Mouse (Mus musculus): ENCODE measurements around the gene Tln2. TPM values are rescaled to one million over a fixed set of nuclear protein-coding genes. Genes with fewer than 3 reads are reported as not detected.

Gene Tln2
- polyA plus RNA-seq, 1 experiment from 2014 or later = 19.3 TPM

- peaks cover 3% of the 10 kb centered on the region; the same call in 1 of the 2 replicates for H3K4me1 ChIP-seq (ENCODE audit: control insufficient read depth, insufficient read depth, low read length)
- no peaks in the 10 kb centered on the region for H3K27me3 ChIP-seq (ENCODE audit: control insufficient read depth, insufficient read depth, low read length)
- H3K36me3 ChIP-seq (ENCODE audit: control insufficient read depth, insufficient read depth, low read length) = no peaks in the 10 kb centered on the region
- no peaks in the 10 kb centered on the region for H3K9me3 ChIP-seq (ENCODE audit: control insufficient read depth, low read length)
- H3K27ac ChIP-seq (replicated peaks; ENCODE audit: low read depth, low read length) = no peak overlapping the region
- WGBS = 90% methylated on average over 1 of the region's 1 CpGs
- no peak for DNase-seq
- H3K9ac ChIP-seq (replicated peaks; ENCODE audit: low read length) = no peak overlapping the region
- H3K4me2 ChIP-seq (ENCODE audit: low read length) = no peak overlapping the region
- H3K4me3 ChIP-seq (replicated peaks; ENCODE audit: low read depth, low read length) = no peak overlapping the region
- ATAC-seq (ENCODE audit: low FRiP score, low TSS enrichment) = no peak
These were observed 57.7 kb downstream of the Tln2 start for GRCm38 (mm10) chr9:67501801-67502200.

GRCm38 (mm10) chr9:67496368-67496767 is 63.1 kb downstream of the Tln2 start:
- no peak overlapping the region for H3K9ac ChIP-seq (replicated peaks; ENCODE audit: low read length)
- H3K9me3 ChIP-seq (ENCODE audit: control insufficient read depth, low read length) = no peaks in the 10 kb centered on the region
- H3K27ac ChIP-seq (replicated peaks; ENCODE audit: low read depth, low read length) = no peak overlapping the region
- peak; percentile 70 for DNase-seq
- H3K36me3 ChIP-seq (ENCODE audit: control insufficient read depth, insufficient read depth, low read length) = no peaks in the 10 kb centered on the region
- peaks cover 11% of the 10 kb centered on the region; the same call in 1 of the 2 replicates for H3K4me1 ChIP-seq (ENCODE audit: control insufficient read depth, insufficient read depth, low read length)
- ATAC-seq (ENCODE audit: low FRiP score, low TSS enrichment) = no peak; the same call in 1 of the 2 replicates
- H3K27me3 ChIP-seq (ENCODE audit: control insufficient read depth, insufficient read depth, low read length) = no peaks in the 10 kb centered on the region
- no peak overlapping the region for H3K4me2 ChIP-seq (ENCODE audit: low read length)
- WGBS = 38% methylated on average over 2 of the region's 2 CpGs
- H3K4me3 ChIP-seq (replicated peaks; ENCODE audit: low read depth, low read length) = no peak overlapping the region

GRCm38 (mm10) chr9:67495350-67495749 is 64.2 kb downstream of the Tln2 start:
- ATAC-seq (ENCODE audit: low FRiP score, low TSS enrichment) (no peak), DNase-seq (no peak)
- Histone ChIP-seq H3K27ac (replicated peaks; ENCODE audit: low read depth, low read length) (no peak overlapping the region), H3K4me2 (ENCODE audit: low read length) (no peak overlapping the region), H3K27me3 (ENCODE audit: control insufficient read depth, insufficient read depth, low read length) (no peaks in the 10 kb centered on the region), H3K9me3 (ENCODE audit: control insufficient read depth, low read length) (no peaks in the 10 kb centered on the region), H3K4me1 (ENCODE audit: control insufficient read depth, insufficient read depth, low read length) (peaks cover 11% of the 10 kb centered on the region; the same call in 1 of the 2 replicates), H3K36me3 (ENCODE audit: control insufficient read depth, insufficient read depth, low read length) (no peaks in the 10 kb centered on the region), H3K9ac (replicated peaks; ENCODE audit: low read length) (no peak overlapping the region), H3K4me3 (replicated peaks; ENCODE audit: low read depth, low read length) (no peak overlapping the region)
- 63% methylated on average over 3 of the region's 3 CpGs for WGBS

- H3K9ac ChIP-seq (replicated peaks; ENCODE audit: low read length) = no peak overlapping the region
- H3K4me3 ChIP-seq (replicated peaks; ENCODE audit: low read depth, low read length) = no peak overlapping the region
- H3K4me2 ChIP-seq (ENCODE audit: low read length) = no peak overlapping the region
- ATAC-seq (ENCODE audit: low FRiP score, low TSS enrichment) (no peak), DNase-seq (no peak)
- H3K36me3 ChIP-seq (ENCODE audit: control insufficient read depth, insufficient read depth, low read length) = no peaks in the 10 kb centered on the region
- no peaks in the 10 kb centered on the region for H3K9me3 ChIP-seq (ENCODE audit: control insufficient read depth, low read length)
- no peaks in the 10 kb centered on the region for H3K27me3 ChIP-seq (ENCODE audit: control insufficient read depth, insufficient read depth, low read length)
- H3K27ac ChIP-seq (replicated peaks; ENCODE audit: low read depth, low read length) = no peak overlapping the region
- WGBS = 86% methylated on average over 8 of the region's 8 CpGs
- H3K4me1 ChIP-seq (ENCODE audit: control insufficient read depth, insufficient read depth, low read length) = peaks cover 11% of the 10 kb centered on the region; the same call in 1 of the 2 replicates
These were observed 65.5 kb downstream of the Tln2 start for GRCm38 (mm10) chr9:67493876-67494552.

GRCm38 (mm10) chr9:67489370-67489769 is 70.1 kb downstream of the Tln2 start:
- no peak overlapping the region for H3K4me2 ChIP-seq (ENCODE audit: low read length)
- H3K9me3 ChIP-seq (ENCODE audit: control insufficient read depth, low read length) = no peaks in the 10 kb centered on the region
- no peak overlapping the region for H3K27ac ChIP-seq (replicated peaks; ENCODE audit: low read depth, low read length)
- no peaks in the 10 kb centered on the region for H3K27me3 ChIP-seq (ENCODE audit: control insufficient read depth, insufficient read depth, low read length)
- no peak overlapping the region for H3K9ac ChIP-seq (replicated peaks; ENCODE audit: low read length)
- no peak overlapping the region for H3K4me3 ChIP-seq (replicated peaks; ENCODE audit: low read depth, low read length)
- ATAC-seq (ENCODE audit: low FRiP score, low TSS enrichment) = no peak
- H3K36me3 ChIP-seq (ENCODE audit: control insufficient read depth, insufficient read depth, low read length) = no peaks in the 10 kb centered on the region
- DNase-seq = no peak
- H3K4me1 ChIP-seq (ENCODE audit: control insufficient read depth, insufficient read depth, low read length) = no peaks in the 10 kb centered on the region
- 91% methylated on average over 3 of the region's 3 CpGs for WGBS

- no peak overlapping the region for H3K4me3 ChIP-seq (replicated peaks; ENCODE audit: low read depth, low read length)
- H3K27me3 ChIP-seq (ENCODE audit: control insufficient read depth, insufficient read depth, low read length) = no peaks in the 10 kb centered on the region
- H3K36me3 ChIP-seq (ENCODE audit: control insufficient read depth, insufficient read depth, low read length) = no peaks in the 10 kb centered on the region
- no peak overlapping the region for H3K9ac ChIP-seq (replicated peaks; ENCODE audit: low read length)
- H3K27ac ChIP-seq (replicated peaks; ENCODE audit: low read depth, low read length) = no peak overlapping the region
- WGBS = 77% methylated on average over 5 of the region's 5 CpGs
- H3K4me1 ChIP-seq (ENCODE audit: control insufficient read depth, insufficient read depth, low read length) = peaks cover 3% of the 10 kb centered on the region; the same call in 1 of the 2 replicates
- ATAC-seq (ENCODE audit: low FRiP score, low TSS enrichment) (no peak), DNase-seq (peak; percentile 15)
- H3K4me2 ChIP-seq (ENCODE audit: low read length) = no peak overlapping the region
- no peaks in the 10 kb centered on the region for H3K9me3 ChIP-seq (ENCODE audit: control insufficient read depth, low read length)
These were observed 72.9 kb downstream of the Tln2 start for GRCm38 (mm10) chr9:67486621-67487020.

GRCm38 (mm10) chr9:67485169-67486072 is 74.1 kb downstream of the Tln2 start:
- H3K36me3 ChIP-seq (ENCODE audit: control insufficient read depth, insufficient read depth, low read length) = no peaks in the 10 kb centered on the region
- DNase-seq = no peak
- H3K9me3 ChIP-seq (ENCODE audit: control insufficient read depth, low read length) = no peaks in the 10 kb centered on the region
- no peak overlapping the region for H3K4me3 ChIP-seq (replicated peaks; ENCODE audit: low read depth, low read length)
- 86% methylated on average over 15 of the region's 15 CpGs for WGBS
- peaks cover 3% of the 10 kb centered on the region; the same call in 1 of the 2 replicates for H3K4me1 ChIP-seq (ENCODE audit: control insufficient read depth, insufficient read depth, low read length)
- no peak overlapping the region for H3K27ac ChIP-seq (replicated peaks; ENCODE audit: low read depth, low read length)
- H3K27me3 ChIP-seq (ENCODE audit: control insufficient read depth, insufficient read depth, low read length) = no peaks in the 10 kb centered on the region
- no peak overlapping the region for H3K9ac ChIP-seq (replicated peaks; ENCODE audit: low read length)
- ATAC-seq (ENCODE audit: low FRiP score, low TSS enrichment) = no peak
- H3K4me2 ChIP-seq (ENCODE audit: low read length) = no peak overlapping the region

GRCm38 (mm10) chr9:67482277-67482676 is 77.2 kb downstream of the Tln2 start:
- H3K27ac ChIP-seq (replicated peaks; ENCODE audit: low read depth, low read length) = no peak overlapping the region
- H3K9me3 ChIP-seq (ENCODE audit: control insufficient read depth, low read length) = no peaks in the 10 kb centered on the region
- no peaks in the 10 kb centered on the region for H3K27me3 ChIP-seq (ENCODE audit: control insufficient read depth, insufficient read depth, low read length)
- no peak overlapping the region for H3K4me2 ChIP-seq (ENCODE audit: low read length)
- H3K4me3 ChIP-seq (replicated peaks; ENCODE audit: low read depth, low read length) = no peak overlapping the region
- 80% methylated on average over 1 of the region's 1 CpGs for WGBS
- DNase-seq = no peak
- H3K36me3 ChIP-seq (ENCODE audit: control insufficient read depth, insufficient read depth, low read length) = no peaks in the 10 kb centered on the region
- no peak overlapping the region for H3K9ac ChIP-seq (replicated peaks; ENCODE audit: low read length)
- H3K4me1 ChIP-seq (ENCODE audit: control insufficient read depth, insufficient read depth, low read length) = peaks cover 3% of the 10 kb centered on the region; the same call in 1 of the 2 replicates
- ATAC-seq (ENCODE audit: low FRiP score, low TSS enrichment) = no peak

Data from midbrain, embryonic 14.5 days (tissue).